Mouse (Mus musculus) thymus, postnatal 10 days (tissue): ENCODE measurements at regions not wholly inside any gene's neighbourhood (a gene's known extent, or its start where the extent isn't known, plus 50 kb on each side); places are given as distances from the start of the nearest gene placed in this dataset.
"Not testable (repeated sequence)": the region's sequence is repeated elsewhere in the genome, so short reads cannot be mapped to it uniquely, and the experiment has no call there.

Source experiments
- DNase-seq, 2 experiments: peaks; one replicate each; pipeline ENCODE4 v3.0.0; 2021; ENCODE audit warnings: low spot score in 2 of 2

DNA sequence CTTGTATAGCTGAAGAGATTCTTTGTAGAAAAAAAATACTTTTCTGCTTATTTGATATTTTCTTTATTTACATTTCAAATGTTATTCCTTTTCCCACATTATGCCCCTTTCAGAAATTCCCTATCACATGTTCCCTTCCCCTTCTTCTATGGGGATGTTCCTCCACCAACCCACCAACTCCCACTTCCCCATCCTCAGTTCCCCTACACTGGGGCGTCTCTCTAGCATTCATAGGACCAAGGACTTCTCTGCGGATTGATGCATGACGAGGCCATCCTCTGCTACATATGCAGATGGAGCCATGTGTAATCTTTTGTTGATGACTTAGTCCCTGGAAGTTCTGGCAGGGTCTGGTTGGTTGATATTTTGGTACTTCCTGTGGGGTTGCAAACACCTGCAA is 520.5 kb upstream of the Zfp386 start:
- peak; percentile 16 to 28 for DNase-seq

GRCm38 (mm10) chr12:115542482-115542881 is 505.0 kb upstream of the Zfp386 start:
- no peak for DNase-seq

GRCm38 (mm10) chr12:115566878-115567277 is 480.6 kb upstream of the Zfp386 start:
- DNase-seq = not testable (repeated sequence)

DNA sequence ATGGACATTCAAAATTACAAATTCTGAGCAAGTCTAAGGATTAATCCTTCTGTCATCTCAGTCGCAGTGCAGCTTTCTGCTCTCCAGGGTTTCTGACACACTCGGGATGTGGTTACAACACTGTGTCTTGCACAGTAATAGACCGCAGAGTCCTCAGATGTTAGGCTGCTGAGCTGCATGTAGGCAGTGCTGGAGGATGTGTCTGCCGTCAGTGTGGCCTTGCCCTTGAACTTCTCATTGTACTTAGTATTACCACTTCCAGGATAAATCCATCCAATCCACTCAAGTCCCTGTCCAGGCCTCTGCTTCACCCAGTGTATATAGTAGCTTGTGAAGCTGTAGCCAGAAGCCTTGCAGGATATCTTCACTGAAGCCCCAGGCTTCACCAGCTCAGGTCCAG is 454.5 kb upstream of the Zfp386 start:
- not testable (repeated sequence) for DNase-seq

- DNase-seq = no peak
These were observed 443.8 kb upstream of the Zfp386 start for GRCm38 (mm10) chr12:115603763-115604162.

DNA sequence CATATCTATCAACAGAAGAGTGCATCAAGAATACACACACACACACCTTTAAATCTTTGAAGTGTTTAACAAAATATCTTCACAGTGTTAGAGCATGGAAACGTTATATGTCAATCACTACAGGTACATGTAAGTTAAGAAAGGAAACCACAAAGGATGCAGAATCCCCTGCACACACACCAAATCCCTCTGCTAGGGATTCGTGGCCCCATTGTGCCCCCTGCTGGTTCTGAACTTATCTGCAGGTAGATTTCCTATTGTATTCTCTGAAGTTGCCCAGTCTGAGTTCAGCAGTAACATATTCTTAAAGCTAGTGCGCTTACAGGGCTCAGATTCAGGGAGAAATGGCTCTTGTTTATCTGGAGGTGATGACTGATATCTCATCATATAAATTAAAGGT is 442.6 kb upstream of the Zfp386 start:
- peak in 1 of 2 experiments; percentile 45 for DNase-seq

GRCm38 (mm10) chr12:115622564-115623233 is 424.8 kb upstream of the Zfp386 start:
- DNase-seq = not testable (repeated sequence)

GRCm38 (mm10) chr12:115624221-115624620 is 423.3 kb upstream of the Zfp386 start:
- peak in 1 of 2 experiments; percentile 36 for DNase-seq

DNA sequence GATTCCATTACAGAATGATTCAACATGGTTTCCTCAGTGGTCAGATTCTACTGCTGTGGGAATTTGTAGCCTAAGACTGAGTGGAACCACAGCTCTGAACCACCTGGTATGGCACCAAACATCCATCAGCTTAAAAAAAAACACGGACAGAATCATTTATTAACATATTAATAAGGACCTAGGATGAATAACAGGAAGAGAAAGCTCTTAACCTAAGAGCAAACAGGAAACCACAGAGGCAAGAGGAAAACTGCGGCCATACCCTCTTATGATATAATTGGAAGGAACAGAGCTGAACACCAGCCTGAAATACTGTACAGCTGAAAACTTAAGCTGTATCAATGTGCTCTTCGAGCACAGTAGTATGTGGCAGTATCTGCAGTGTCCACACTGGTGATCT is 399.9 kb upstream of the Zfp386 start:
- DNase-seq = no peak

DNA sequence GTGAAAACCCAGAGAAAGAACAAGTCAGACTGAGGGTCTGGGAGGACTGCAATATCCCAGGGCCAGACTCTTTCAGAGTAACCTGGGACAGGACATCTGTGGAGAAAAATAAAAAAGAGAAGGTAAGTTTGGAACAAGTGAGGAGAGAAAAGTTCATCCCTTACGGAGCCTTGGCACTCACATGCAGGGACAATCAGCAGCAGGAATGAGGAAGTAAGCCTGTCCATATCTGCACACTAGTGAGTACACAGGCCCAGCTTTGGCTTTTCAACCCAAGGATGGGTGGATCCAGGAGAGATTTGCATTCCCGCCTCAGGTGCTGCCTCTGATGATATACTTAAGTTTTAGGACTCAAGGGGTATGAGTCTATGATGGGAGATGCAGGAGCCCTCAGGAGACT is 399.4 kb upstream of the Zfp386 start:
- not testable (repeated sequence) for DNase-seq

DNA sequence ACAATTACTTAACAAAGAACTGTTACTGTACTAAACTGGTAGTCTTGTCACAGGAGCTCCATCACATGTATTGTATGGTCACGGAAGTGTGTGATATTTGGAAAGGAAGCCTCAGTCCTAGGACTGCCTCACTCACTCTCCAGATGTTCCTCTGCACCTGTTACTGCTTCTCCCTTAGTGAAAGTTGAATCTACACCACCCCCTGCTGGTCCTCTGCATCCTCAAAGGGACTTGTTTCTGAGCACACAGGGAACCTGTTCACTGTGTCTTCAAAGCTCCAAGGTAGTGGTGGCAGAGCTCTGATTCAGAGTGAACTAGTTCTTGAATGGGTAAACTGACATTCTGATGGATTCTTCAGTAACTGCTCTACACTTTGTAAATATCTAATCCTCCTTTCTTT is 391.7 kb upstream of the Zfp386 start:
- peak; percentile 50 to 66 for DNase-seq

DNA sequence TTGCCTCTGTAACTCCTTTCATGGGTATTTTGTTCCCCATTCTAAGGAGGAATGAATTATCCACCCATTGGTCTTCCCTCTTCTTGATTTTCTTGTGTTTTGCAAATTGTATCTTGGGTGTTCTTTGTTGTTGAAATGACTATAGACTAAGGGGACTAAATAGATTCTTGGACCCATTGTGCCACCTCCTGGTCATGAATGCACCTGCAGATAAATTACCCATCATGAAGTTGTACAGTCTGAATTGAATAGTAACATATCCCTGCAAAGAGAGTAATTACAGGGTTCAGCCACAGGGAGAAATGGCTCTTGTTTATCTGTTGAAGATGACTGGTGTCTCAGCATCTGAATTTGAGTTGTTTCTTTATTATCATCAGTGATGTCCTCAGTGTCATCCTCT is 383.4 kb upstream of the Zfp386 start:
- peak; percentile 3 to 9 for DNase-seq

DNA sequence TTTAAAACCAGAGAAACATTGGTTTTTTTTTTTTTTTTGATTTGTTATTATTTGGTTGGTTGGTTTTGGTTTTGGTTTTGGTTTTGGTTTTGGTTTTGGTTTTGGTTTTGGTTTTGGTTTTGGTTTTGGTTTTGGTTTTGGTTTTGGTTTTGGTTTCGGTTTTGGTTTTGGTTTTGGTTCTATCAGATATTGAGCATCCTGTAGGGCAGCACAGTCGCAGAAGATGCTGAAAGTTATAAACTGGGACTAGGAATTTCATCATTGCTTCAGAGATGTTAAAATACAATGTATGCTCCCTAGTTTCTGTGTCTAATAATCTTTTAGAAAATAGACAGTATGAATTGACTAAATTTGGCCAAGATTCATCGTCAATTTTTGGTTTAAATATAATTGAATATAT is 375.8 kb upstream of the Zfp386 start:
- DNase-seq = not testable (repeated sequence)

GRCm38 (mm10) chr12:115691801-115692200 is 355.7 kb upstream of the Zfp386 start:
- peak; percentile 26 to 28 for DNase-seq

GRCm38 (mm10) chr12:115709813-115710212 is 337.7 kb upstream of the Zfp386 start:
- not testable (repeated sequence) for DNase-seq

- peak; percentile 4 to 7 for DNase-seq
These were observed 305.5 kb upstream of the Zfp386 start for GRCm38 (mm10) chr12:115742039-115742438.

GRCm38 (mm10) chr12:115749586-115749985 is 297.9 kb upstream of the Zfp386 start:
- peak; percentile 16 to 42 for DNase-seq

GRCm38 (mm10) chr12:115753135-115753534 is 294.4 kb upstream of the Zfp386 start:
- DNase-seq = not testable (repeated sequence)

GRCm38 (mm10) chr12:115757526-115757925 is 290.0 kb upstream of the Zfp386 start:
- not testable (repeated sequence) for DNase-seq

- peak in 1 of 2 experiments; percentile 24 for DNase-seq
These were observed 288.5 kb upstream of the Zfp386 start for GRCm38 (mm10) chr12:115759041-115759440.

DNA sequence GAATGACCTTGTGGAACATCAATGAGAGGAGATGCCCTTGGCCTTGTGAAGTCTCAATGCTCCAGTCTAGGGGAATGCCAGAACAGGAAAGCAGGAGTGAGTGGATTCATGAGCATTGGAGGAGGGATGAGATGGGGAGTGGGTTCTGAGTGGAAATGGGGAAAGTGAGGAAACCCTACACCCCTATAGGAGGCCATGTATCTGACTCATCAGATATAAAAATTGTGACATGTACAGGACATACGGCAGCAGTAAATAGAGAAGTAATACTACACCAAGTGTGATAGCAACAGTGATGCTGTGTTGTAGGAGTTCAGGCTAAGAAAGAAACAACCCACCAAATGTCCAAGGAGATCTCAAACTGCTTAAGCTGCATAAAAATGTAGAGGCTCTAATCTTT is 285.8 kb upstream of the Zfp386 start:
- not testable (repeated sequence) for DNase-seq

GRCm38 (mm10) chr12:115764939-115765479 is 282.5 kb upstream of the Zfp386 start:
- DNase-seq = not testable (repeated sequence)

- DNase-seq = peak; percentile 14 to 34
These were observed 276.3 kb upstream of the Zfp386 start for GRCm38 (mm10) chr12:115771176-115771575.
